Mouse (Mus musculus) stomach, embryonic 14.5 days (tissue): ENCODE results near the gene Thap4. TPM values are rescaled to one million over a fixed set of nuclear protein-coding genes. Genes with fewer than 3 reads are reported as not detected.
A peak's percentile ranks its signal among the peaks of the same experiment; 100 is the strongest.

Source experiments
- ATAC-seq: fragments of 200-750 bp; cut with Nextera tagmentation; 2 replicates; pipeline ENCODE4 v1.8.0; 2017; ENCODE audit warnings: low read depth, moderate TSS enrichment; ENCODE audit not compliant: insufficient number of reproducible peaks, insufficient read depth, low FRiP score
- H3K27ac ChIP-seq: fragments of 300-500 bp; sonication (generic); 2 replicates; pipeline ENCODE4 v1.5.1; 2014; ENCODE audit warnings: mild to moderate bottlenecking, low read length, moderate library complexity, mixed read lengths
- H3K27me3 ChIP-seq: fragments of 300-500 bp; sonication (generic); 2 replicates; pipeline ENCODE4 v1.6.1; 2014; ENCODE audit warnings: low read length, control low read depth, mixed read lengths; ENCODE audit not compliant: control insufficient read depth, insufficient read depth
- H3K36me3 ChIP-seq: fragments of 300-500 bp; sonication (generic); 2 replicates; pipeline ENCODE4 v1.6.1; 2014; ENCODE audit warnings: mild to moderate bottlenecking, control low read depth, low read length, moderate library complexity, mixed read lengths; ENCODE audit not compliant: control insufficient read depth, insufficient read depth
- H3K4me1 ChIP-seq: fragments of 300-500 bp; sonication (generic); 2 replicates; pipeline ENCODE4 v1.6.1; 2014; ENCODE audit warnings: low read length, control low read depth, mixed read lengths; ENCODE audit not compliant: control insufficient read depth, insufficient read depth
- H3K4me2 ChIP-seq: fragments of 300-500 bp; sonication (generic); replicated peaks from 2 replicates; pipeline ENCODE4 v1.6.1; 2014; ENCODE audit warnings: low read depth, low read length, control low read depth
- H3K4me3 ChIP-seq: fragments of 300-500 bp; sonication (generic); 2 replicates; pipeline ENCODE4 v1.5.1; 2014; ENCODE audit warnings: low read depth, low read length, control low read depth
- H3K9ac ChIP-seq: fragments of 300-500 bp; sonication (generic); replicated peaks from 2 replicates; pipeline ENCODE4 v1.6.1; 2014; ENCODE audit warnings: low read depth, mild to moderate bottlenecking, control low read depth, low read length, moderate library complexity, mixed read lengths
- H3K9me3 ChIP-seq: fragments of 300-500 bp; sonication (generic); 2 replicates; pipeline ENCODE4 v1.6.1; 2016; ENCODE audit warnings: low read depth, low read length, control low read depth; ENCODE audit not compliant: control insufficient read depth
- WGBS: fragments of 180-500 bp; shearing (Covaris S2); extraction: QIAGEN DNeasy Blood & Tissue Kit; methylation state at CpG from one replicate; pipeline ENCODE4 v1.1.7; 2014; 5-methylcytosine and 5-hydroxymethylcytosine counted together
- polyA plus RNA-seq: library from polyadenylated mRNA; unstranded; fragments of >200 nt; fragmentation: Nextera tagmentation; extraction: Ambion mirVana; gene quantifications from 2 replicates; pipeline ENCODE4 v1.2.1, GENCODE M21; 2014

The Thap4 gene
- polyA plus RNA-seq, 1 experiment from 2014 or later: 51.0 TPM

DNA sequence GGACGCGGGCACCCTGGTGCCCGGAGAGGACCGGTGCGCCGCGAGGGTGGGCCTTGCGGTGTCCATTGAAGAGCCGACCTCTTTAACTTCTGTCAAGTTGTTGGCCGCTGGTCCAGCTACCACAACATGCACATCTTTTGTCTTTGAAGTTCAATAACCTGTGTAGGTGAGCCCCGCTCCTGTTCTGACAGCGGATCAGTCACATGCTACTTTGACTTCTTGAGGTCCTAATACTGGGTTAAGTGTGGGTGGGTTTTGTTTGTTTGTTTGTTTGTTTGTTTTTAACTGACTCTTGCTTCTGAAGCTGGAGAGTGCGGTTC lies 587 bp upstream of the Thap4 start:
- H3K9ac ChIP-seq: peak overlapping the region; percentile 68
- H3K4me3 ChIP-seq: peak overlapping the region; percentile 98
- peak overlapping the region; percentile 89 for H3K27ac ChIP-seq
- WGBS: 1% methylated on average over 13 of the region's 13 CpGs
- H3K9me3 ChIP-seq: no peaks in the 10 kb centered on the region
- H3K27me3 ChIP-seq: no peaks in the 10 kb centered on the region
- peaks cover 6% of the 10 kb centered on the region; the same call in 1 of the 2 replicates for H3K4me1 ChIP-seq
- H3K36me3 ChIP-seq: peaks cover 4% of the 10 kb centered on the region
- no peak for ATAC-seq
- H3K4me2 ChIP-seq: peak overlapping the region; percentile 52

DNA sequence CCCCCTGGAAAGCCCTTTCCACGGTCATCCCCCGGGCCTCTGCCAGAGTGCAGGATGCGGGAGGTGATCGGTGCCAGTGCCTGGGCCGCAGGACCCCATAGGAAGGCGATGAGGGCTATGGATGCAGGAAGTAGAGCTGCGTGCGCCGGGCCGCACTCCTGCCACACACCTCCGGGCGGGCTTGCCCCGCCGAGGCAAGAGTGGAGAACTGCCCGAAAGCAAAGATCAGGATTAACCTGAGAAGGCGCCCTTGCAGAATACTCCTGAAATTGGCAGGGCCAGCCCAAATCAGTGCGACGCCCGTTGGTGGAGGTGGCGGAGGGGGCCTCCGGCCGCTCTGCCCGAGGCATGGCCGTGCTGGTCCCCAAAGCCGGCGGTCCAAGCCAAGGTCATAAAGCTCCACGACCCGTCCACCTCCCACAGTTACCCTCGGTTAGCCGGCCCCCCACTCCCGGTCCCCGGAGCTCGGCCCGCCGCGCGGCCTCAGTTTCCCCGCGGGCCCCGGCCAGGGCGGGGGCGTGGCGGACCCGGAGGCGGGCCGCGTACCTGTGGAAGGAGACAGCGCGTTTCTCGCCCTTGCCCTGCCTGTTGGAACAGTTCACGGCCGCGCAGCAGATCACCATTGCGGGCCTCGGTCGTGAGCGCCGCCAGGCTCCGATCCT lies 622 bp downstream of the Thap4 start:
- H3K36me3 ChIP-seq: peaks cover 16% of the 10 kb centered on the region
- H3K4me2 ChIP-seq: peak overlapping the region; percentile 63
- H3K4me3 ChIP-seq: peak overlapping the region; percentile 98
- WGBS: under 1% methylated on average over 56 of the region's 59 CpGs
- H3K9me3 ChIP-seq: no peaks in the 10 kb centered on the region
- H3K27me3 ChIP-seq: no peaks in the 10 kb centered on the region
- ATAC-seq: peak; percentile 23
- peak overlapping the region; percentile 89 for H3K27ac ChIP-seq
- H3K9ac ChIP-seq: peak overlapping the region; percentile 68
- H3K4me1 ChIP-seq: peaks cover 6% of the 10 kb centered on the region; the same call in 1 of the 2 replicates

- WGBS: 85% methylated on average over 6 of the region's 6 CpGs
These were observed 3.4 kb downstream of the Thap4 start, which contains the start of gene Atg4b for GRCm38 (mm10) chr1:93751290-93751689. Atg4b (plus strand) TSS chr1:93751500.

DNA sequence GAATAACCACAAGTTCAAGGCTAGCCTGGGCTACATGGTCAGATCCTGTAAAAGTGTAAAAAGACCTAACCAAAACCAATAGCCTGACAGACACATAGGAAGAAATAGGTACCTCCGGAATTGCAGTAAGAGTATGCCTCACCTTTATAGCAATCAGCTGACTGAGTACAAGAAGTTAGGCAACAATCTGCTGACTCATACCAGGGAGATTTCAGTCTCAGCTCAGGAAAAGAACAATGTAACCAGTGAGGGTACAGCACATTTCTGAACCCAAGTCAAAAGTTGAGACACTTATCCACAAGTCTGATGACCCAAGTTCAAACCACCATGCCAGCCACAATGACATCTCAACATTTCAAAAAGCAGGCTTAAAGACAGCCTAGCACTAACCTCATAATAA lies 6.1 kb downstream of the Thap4 start:
- ATAC-seq: no peak
- Histone ChIP-seq H3K9ac (no peak overlapping the region), H3K4me2 (no peak overlapping the region), H3K36me3 (peaks cover 18% of the 10 kb centered on the region), H3K4me1 (peaks cover 4% of the 10 kb centered on the region; the same call in 1 of the 2 replicates), H3K4me3 (no peak overlapping the region), H3K9me3 (no peaks in the 10 kb centered on the region), H3K27ac (no peak overlapping the region), H3K27me3 (no peaks in the 10 kb centered on the region)
- 97% methylated on average over 1 of the region's 1 CpGs for WGBS

More at GRCm38 (mm10) chr1:93751290-93751689, 3.4 kb downstream of the Thap4 start, which contains the start of gene Atg4b:
- H3K27ac ChIP-seq: no peak within 1 kb of the TSS
- no peak within 1 kb of the TSS for H3K9ac ChIP-seq
- H3K4me2 ChIP-seq: no peak within 1 kb of the TSS
- no peak within 1 kb of the TSS for H3K4me3 ChIP-seq
- no peaks in the 10 kb centered on the region for H3K27me3 ChIP-seq
- H3K9me3 ChIP-seq: no peaks in the 10 kb centered on the region
- peaks cover 6% of the 10 kb centered on the region; the same call in 1 of the 2 replicates for H3K4me1 ChIP-seq
- peaks cover 18% of the 10 kb centered on the region for H3K36me3 ChIP-seq
- no peak for ATAC-seq

DNA sequence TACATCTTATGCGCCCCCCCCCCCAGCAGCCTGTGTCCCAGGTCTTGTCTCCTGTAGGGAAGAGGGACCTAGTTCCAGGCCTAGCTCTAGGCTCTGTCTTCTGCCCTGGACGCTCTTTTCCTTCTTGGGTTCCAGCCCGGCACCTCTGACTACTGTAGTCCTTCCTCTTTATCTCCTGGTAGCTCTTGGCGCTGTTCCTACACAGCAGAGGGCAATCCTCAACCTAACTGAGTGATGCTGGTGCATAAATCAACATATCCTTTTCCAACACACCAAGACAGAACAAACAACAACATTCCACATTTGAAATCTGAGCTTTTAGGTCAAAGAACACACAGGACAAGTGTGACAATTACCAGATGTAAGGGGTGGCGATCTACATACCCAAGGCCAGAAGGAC lies 8.5 kb downstream of the Thap4 start:
- no peak for ATAC-seq
- Histone ChIP-seq H3K36me3 (peaks cover 18% of the 10 kb centered on the region), H3K9ac (no peak overlapping the region), H3K27ac (no peak overlapping the region), H3K9me3 (no peaks in the 10 kb centered on the region), H3K4me2 (no peak overlapping the region), H3K4me3 (no peak overlapping the region), H3K27me3 (no peaks in the 10 kb centered on the region), H3K4me1 (no peaks in the 10 kb centered on the region)
- WGBS: 80% methylated on average over 5 of the region's 5 CpGs

DNA sequence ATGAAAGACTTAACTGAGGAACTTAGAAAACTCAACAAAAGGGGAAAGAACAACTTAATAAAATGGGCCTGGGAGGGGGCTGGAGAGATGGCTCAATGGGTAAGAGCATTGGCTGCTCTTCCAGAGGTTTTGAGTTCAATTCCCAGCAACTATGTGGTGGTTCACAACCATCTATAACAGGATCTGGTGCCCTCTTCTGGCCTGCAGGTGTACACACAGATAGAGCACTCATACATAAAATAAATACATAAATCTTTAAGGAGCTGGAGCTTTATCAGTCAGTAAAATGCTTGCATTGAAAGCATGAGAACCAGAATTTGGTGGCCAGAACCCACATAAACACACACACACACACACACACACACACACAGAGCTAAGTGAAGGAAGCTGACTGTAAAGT lies 11.8 kb downstream of the Thap4 start:
- no peak overlapping the region for H3K4me2 ChIP-seq
- no peak for ATAC-seq
- no peak overlapping the region for H3K9ac ChIP-seq

DNA sequence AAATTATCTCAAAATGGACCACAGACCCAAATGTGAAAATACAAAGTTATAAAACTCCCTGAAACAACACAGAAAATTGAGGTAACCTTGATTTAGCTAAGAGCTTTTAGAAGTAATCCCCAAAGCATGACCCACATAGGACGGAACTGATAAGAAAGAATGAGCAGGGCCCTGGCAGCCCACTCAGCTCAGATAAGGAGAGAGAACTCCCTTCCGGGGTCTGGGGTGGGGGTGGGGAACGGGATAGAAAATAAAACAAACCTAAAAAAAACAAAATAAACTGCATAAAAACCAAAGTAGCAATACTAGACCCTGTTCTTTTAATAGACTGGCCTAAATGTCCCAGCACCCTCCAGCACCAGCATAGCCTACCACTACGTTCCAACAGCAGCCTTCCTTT lies 12.7 kb downstream of the Thap4 start:
- no peaks in the 10 kb centered on the region for H3K27me3 ChIP-seq
- no peak overlapping the region for H3K9ac ChIP-seq
- no peak for ATAC-seq
- no peak overlapping the region for H3K4me2 ChIP-seq
- WGBS: 62% methylated on average over 4 of the region's 4 CpGs
- H3K4me3 ChIP-seq: no peak overlapping the region
- no peaks in the 10 kb centered on the region for H3K36me3 ChIP-seq
- no peak overlapping the region for H3K27ac ChIP-seq
- no peaks in the 10 kb centered on the region for H3K9me3 ChIP-seq
- no peaks in the 10 kb centered on the region for H3K4me1 ChIP-seq

More for the DNA sequence above, 11.8 kb downstream of the Thap4 start:
- Histone ChIP-seq H3K4me1 (no peaks in the 10 kb centered on the region), H3K36me3 (no peaks in the 10 kb centered on the region), H3K9me3 (no peaks in the 10 kb centered on the region), H3K27ac (no peak overlapping the region), H3K27me3 (no peaks in the 10 kb centered on the region), H3K4me3 (no peak overlapping the region)

DNA sequence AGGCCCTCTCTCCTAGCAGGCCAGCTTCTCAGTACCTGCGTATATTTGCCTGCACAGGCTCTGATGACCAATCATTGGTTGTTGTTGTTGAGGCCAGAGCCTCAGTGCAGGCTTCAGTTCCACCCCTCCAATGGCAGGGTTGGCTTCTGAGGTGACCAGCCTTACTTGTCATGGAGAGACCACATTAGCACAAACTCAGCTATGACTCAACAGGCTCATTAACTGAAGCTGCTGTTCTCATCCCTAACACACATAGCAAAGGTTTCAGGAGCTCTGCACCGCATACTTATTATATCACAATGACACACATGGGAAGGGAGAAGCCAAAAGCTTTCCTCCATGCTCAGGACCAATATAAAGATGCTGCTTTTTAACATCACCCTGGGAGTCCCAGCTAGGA lies 14.0 kb downstream of the Thap4 start:
- ATAC-seq: no peak
- 88% methylated on average over 2 of the region's 2 CpGs for WGBS

DNA sequence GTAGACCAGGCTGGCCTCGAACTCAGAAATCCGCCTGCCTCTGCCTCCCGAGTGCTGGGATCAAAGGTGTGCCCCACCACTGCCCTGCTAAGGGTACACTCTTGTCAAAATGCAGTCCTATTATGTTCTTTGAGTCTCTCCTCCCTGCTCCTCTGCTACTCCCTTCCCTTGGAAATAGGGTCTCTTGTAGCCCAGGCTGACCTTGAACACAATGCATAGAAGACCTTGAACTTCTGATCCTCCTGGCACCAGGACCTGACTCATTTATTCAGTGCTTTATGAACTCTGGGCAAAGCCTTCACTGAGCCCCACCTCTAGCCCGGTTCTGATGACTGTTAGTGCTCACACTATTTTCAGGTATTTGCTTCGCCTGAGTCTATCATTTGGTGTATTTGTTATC lies 17.0 kb downstream of the Thap4 start:
- H3K27me3 ChIP-seq: no peaks in the 10 kb centered on the region
- H3K27ac ChIP-seq: no peak overlapping the region
- ATAC-seq: no peak
- no peak overlapping the region for H3K9ac ChIP-seq
- H3K4me2 ChIP-seq: no peak overlapping the region
- no peaks in the 10 kb centered on the region for H3K9me3 ChIP-seq
- H3K4me3 ChIP-seq: no peak overlapping the region
- 94% methylated on average over 5 of the region's 5 CpGs for WGBS
- H3K36me3 ChIP-seq: no peaks in the 10 kb centered on the region
- H3K4me1 ChIP-seq: no peaks in the 10 kb centered on the region

More for the DNA sequence above, 14.0 kb downstream of the Thap4 start:
- Histone ChIP-seq H3K27ac (no peak overlapping the region), H3K4me1 (no peaks in the 10 kb centered on the region), H3K36me3 (no peaks in the 10 kb centered on the region), H3K4me2 (no peak overlapping the region), H3K9me3 (no peaks in the 10 kb centered on the region), H3K9ac (no peak overlapping the region), H3K4me3 (no peak overlapping the region), H3K27me3 (no peaks in the 10 kb centered on the region)
